Mouse (Mus musculus): ENCODE data around the gene Noxo1. TPM values are rescaled to one million over a fixed set of nuclear protein-coding genes. Genes with fewer than 3 reads are reported as not detected.

Noxo1 gene
- polyA plus RNA-seq, 1 experiment, result 7.3 TPM

DNA sequence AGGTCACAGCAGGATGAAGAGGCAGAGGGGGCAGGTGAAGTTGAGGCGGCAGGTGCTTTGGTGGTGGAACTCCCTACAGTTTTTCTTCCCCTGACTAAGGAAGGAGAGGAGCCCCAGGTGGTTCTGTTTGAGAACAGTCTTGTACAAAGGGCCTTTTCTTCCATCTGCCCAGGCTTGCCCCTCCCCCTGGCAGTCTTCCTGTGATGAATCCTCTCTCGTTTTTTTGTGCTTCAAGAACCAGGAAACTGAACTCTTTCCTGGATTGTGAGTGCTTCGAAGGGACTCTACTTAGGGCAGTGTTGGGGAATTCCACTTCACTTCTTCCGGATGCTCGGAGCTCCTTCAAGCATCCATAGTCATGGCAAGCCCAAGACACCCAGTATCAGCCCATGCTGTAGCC, 2.0 kb downstream of the Noxo1 start:
- WGBS, result 23% methylated on average over 5 of the region's 5 CpGs
- H3K27ac ChIP-seq (ENCODE audit: insufficient read depth, low read length), result no peak overlapping the region
- no peaks in the 10 kb centered on the region for H3K27me3 ChIP-seq (ENCODE audit: control insufficient read depth, insufficient read depth, low read length)
- DNase-seq, result no peak
- H3K4me3 ChIP-seq (replicated peaks; ENCODE audit: insufficient read depth, low read depth, low read length), result no peak overlapping the region
- no peaks in the 10 kb centered on the region for H3K4me1 ChIP-seq (ENCODE audit: control insufficient read depth, insufficient read depth, low read length)
- TF ChIP-seq CTCF (IDR thresholded peaks at IDR 0.05; ENCODE audit: borderline replicate concordance, insufficient read depth, low read depth, low read length) (no peak), POLR2A (IDR thresholded peaks at IDR 0.05; ENCODE audit: borderline replicate concordance, insufficient read depth, low read length) (no peak)

DNA sequence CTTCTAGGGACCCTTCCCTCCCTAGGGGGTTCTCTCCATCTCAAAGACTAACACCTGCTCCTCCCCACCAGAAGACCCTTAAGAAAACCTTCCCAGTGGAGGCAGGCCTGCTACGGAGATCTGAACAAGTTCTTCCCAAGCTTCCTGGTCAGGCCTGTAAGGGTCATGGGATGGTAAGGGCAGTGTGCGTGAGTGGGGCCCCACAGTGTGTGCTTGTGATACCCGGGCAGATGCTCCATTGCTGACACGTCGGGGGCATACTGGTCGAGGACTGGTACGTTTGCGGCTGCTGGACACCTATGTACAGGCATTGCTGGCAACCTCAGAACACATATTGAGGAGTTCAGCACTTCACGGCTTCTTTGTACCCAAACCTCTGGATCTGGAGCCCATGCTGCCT, 2.7 kb downstream of the Noxo1 start:
- TF ChIP-seq POLR2A (IDR thresholded peaks at IDR 0.05; ENCODE audit: borderline replicate concordance, insufficient read depth, low read length), result no peak
- no peak for TF ChIP-seq CTCF (IDR thresholded peaks at IDR 0.05; ENCODE audit: borderline replicate concordance, insufficient read depth, low read depth, low read length)
- no peaks in the 10 kb centered on the region for H3K27me3 ChIP-seq (ENCODE audit: control insufficient read depth, insufficient read depth, low read length)
- WGBS, result 64% methylated on average over 9 of the region's 9 CpGs
- no peak for DNase-seq
- H3K4me3 ChIP-seq (replicated peaks; ENCODE audit: insufficient read depth, low read depth, low read length), result no peak overlapping the region
- no peaks in the 10 kb centered on the region for H3K4me1 ChIP-seq (ENCODE audit: control insufficient read depth, insufficient read depth, low read length)
- H3K27ac ChIP-seq (ENCODE audit: insufficient read depth, low read length), result no peak overlapping the region

DNA sequence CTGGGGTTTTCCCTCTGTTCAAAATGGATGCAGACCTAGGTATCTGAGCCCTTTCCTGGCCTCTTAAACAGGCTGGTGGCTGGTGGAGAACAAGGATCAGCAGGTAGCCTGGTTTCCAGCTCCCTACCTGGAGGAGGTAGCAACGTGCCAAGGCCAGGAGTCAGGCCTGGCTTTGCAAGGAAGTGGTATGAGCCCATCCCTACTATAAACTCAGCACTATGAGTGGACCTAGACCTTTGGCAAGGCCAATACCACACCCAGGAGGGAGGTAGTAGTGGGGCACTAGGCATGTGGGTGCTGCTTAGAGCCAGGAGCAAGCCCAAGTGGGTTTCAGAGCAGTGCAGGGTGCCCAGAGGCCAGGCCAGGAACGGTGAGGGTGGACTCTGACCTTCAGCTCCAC, 3.4 kb downstream of the Noxo1 start:
- no peak for TF ChIP-seq CTCF (IDR thresholded peaks at IDR 0.05; ENCODE audit: borderline replicate concordance, insufficient read depth, low read depth, low read length)
- TF ChIP-seq POLR2A (IDR thresholded peaks at IDR 0.05; ENCODE audit: borderline replicate concordance, insufficient read depth, low read length), result no peak
- DNase-seq, result no peak
- Histone ChIP-seq H3K4me3 (replicated peaks; ENCODE audit: insufficient read depth, low read depth, low read length) (no peak overlapping the region), H3K27me3 (ENCODE audit: control insufficient read depth, insufficient read depth, low read length) (no peaks in the 10 kb centered on the region), H3K4me1 (ENCODE audit: control insufficient read depth, insufficient read depth, low read length) (no peaks in the 10 kb centered on the region), H3K27ac (ENCODE audit: insufficient read depth, low read length) (no peak overlapping the region)
- 74% methylated on average over 2 of the region's 2 CpGs for WGBS

DNA sequence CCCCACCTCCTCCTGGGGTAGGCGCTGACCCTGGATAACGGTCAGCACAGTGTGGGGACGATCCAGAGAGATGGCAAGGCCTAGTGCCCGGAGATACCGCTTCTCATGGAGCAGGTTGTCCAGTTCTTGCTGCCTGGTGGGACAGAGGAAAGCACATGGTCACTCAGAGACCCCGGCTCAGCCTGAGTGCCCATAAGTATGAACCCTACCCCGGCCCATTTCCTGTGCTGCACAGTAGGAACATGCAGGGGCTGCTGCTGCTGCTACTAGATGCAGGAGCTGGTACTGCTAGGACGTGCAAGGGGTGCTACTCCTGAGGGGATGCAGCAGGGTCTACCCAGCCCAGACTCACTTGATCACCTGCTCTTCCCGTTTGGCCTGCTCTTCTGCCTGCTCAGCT, 5.2 kb downstream of the Noxo1 start:
- TF ChIP-seq CTCF (IDR thresholded peaks at IDR 0.05; ENCODE audit: borderline replicate concordance, insufficient read depth, low read depth, low read length) (no peak), POLR2A (IDR thresholded peaks at IDR 0.05; ENCODE audit: borderline replicate concordance, insufficient read depth, low read length) (no peak)
- Histone ChIP-seq H3K27me3 (ENCODE audit: control insufficient read depth, insufficient read depth, low read length) (no peaks in the 10 kb centered on the region), H3K4me3 (replicated peaks; ENCODE audit: insufficient read depth, low read depth, low read length) (no peak overlapping the region), H3K27ac (ENCODE audit: insufficient read depth, low read length) (no peak overlapping the region), H3K4me1 (ENCODE audit: control insufficient read depth, insufficient read depth, low read length) (no peaks in the 10 kb centered on the region)
- whole genome bisulfite sequencing, result 89% methylated on average over 9 of the region's 9 CpGs
- DNase-seq, result no peak

DNA sequence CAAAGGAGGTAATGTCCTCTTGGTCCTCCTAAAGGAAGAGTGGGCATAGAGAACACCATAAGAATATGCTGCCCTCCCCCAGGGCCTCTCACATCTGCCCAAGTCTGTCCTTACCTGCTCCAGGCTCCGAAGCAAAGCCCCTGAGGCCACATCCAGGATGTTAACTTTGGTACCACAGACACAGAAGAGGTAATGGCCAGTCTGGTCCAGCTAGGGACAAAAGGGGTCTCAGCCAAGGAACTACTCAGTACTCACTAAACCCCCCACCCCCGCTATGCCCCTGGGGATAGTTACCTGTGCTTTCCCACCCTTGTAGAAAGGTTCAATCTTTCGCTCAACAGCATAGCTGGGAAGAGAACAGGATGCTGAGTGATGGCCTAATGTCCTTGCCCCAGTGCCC, 9.8 kb downstream of the Noxo1 start:
- H3K4me1 ChIP-seq (ENCODE audit: control insufficient read depth, insufficient read depth, low read length), result no peaks in the 10 kb centered on the region
- no peaks in the 10 kb centered on the region for H3K27me3 ChIP-seq (ENCODE audit: control insufficient read depth, insufficient read depth, low read length)
- H3K4me3 ChIP-seq (replicated peaks; ENCODE audit: insufficient read depth, low read depth, low read length), result no peak overlapping the region
- DNase-seq, result no peak
- TF ChIP-seq CTCF (IDR thresholded peaks at IDR 0.05; ENCODE audit: borderline replicate concordance, insufficient read depth, low read depth, low read length), result no peak
- no peak for TF ChIP-seq POLR2A (IDR thresholded peaks at IDR 0.05; ENCODE audit: borderline replicate concordance, insufficient read depth, low read length)
- WGBS, result 96% methylated on average over 3 of the region's 3 CpGs
- H3K27ac ChIP-seq (ENCODE audit: insufficient read depth, low read length), result no peak overlapping the region

DNA sequence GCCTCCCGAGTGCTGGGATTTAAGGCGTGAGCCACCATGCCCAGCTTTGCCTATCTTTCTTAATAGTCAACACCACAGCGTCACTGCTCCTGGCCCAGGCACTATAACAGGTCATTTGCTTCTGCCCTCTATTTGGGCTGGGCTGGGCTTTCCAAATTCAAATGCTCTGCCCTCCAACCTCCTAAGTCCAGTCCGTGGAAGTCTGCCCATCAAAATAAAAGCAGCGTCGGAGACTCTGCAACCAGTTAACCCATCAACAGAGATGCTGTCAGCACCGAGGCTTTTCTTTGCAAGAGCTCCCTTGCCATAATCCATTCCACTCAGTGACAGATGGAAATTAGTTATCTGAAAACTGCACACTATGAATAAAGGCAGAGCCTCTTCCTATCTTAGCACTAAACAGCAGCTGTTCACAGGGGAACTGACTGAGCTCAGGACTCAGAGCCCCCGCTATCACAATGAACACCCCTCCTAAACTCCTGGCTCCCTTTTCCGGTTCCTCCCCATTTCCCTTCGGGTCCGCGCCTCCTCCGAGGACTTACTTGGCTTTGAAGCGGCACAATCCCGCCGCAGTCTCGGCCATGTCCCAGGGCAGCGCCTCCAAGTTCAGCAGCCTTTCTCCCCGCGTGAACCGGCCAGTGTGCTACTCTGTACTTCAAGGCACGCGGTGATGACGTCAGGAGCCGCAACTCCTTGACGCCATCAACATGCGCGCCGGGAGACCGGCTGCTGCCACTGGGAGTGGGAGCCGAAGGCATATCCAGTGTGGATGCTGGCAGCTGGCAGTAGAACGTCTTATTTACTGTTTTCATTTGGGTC, 11.2 kb downstream of the Noxo1 start, which contains the start of gene Tbl3:
Gene Tbl3, minus strand, starts transcription at position 679 of the 819 bp plus-strand sequence.
- peak; percentile 95 for TF ChIP-seq POLR2A (IDR thresholded peaks at IDR 0.05; ENCODE audit: borderline replicate concordance, insufficient read depth, low read length)
- TF ChIP-seq CTCF (IDR thresholded peaks at IDR 0.05; ENCODE audit: borderline replicate concordance, insufficient read depth, low read depth, low read length), result no peak
- Histone ChIP-seq H3K27me3 (ENCODE audit: control insufficient read depth, insufficient read depth, low read length) (no peaks in the 10 kb centered on the region), H3K27ac (ENCODE audit: insufficient read depth, low read length) (peak within 1 kb of the TSS; percentile 26; the same call in 1 of the 2 replicates), H3K4me3 (replicated peaks; ENCODE audit: insufficient read depth, low read depth, low read length) (peak within 1 kb of the TSS; percentile 82), H3K4me1 (ENCODE audit: control insufficient read depth, insufficient read depth, low read length) (no peaks in the 10 kb centered on the region)
- peak; percentile 94 to 95 for DNase-seq
- 3% methylated on average over 32 of the region's 32 CpGs for WGBS

DNA sequence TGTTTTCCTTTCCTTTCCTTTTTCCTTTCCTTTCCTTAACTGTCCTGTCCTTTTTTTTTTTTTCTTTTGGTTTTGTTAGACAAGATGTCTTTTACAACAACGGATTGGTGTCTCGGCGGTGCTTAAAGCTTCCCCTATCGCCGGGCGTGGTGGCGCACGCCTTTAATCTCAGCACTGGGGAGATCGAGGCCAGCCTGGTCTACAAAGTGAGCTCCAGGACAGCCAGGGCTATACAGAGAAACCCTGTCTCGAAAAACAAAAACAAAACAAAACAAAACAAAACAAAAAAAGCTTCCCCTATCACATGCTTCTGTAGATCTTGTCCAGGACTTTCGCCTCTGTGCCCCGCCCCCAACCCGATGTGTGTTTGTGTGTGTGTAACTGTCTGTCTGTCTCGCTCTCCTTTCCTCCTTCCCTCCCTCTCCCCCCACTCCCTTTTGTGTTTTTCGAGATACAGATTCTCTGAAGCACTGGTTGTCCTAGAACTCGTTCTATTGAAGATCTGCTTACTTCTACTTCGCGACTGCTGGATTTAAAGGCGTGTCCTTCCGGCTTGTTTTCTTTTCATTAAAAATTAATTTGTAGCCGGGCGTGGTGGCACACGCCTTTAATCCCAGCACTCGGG, 11.9 kb downstream of the Noxo1 start:
- Histone ChIP-seq H3K4me3 (replicated peaks; ENCODE audit: insufficient read depth, low read depth, low read length) (peak overlapping the region; percentile 82), H3K27me3 (ENCODE audit: control insufficient read depth, insufficient read depth, low read length) (no peaks in the 10 kb centered on the region), H3K27ac (ENCODE audit: insufficient read depth, low read length) (no peak overlapping the region; the same call in 1 of the 2 replicates), H3K4me1 (ENCODE audit: control insufficient read depth, insufficient read depth, low read length) (no peaks in the 10 kb centered on the region)
- no peak for DNase-seq
- TF ChIP-seq CTCF (IDR thresholded peaks at IDR 0.05; ENCODE audit: borderline replicate concordance, insufficient read depth, low read depth, low read length) (no peak), POLR2A (IDR thresholded peaks at IDR 0.05; ENCODE audit: borderline replicate concordance, insufficient read depth, low read length) (no peak)
- WGBS, result 3% methylated on average over 24 of the region's 24 CpGs

DNA sequence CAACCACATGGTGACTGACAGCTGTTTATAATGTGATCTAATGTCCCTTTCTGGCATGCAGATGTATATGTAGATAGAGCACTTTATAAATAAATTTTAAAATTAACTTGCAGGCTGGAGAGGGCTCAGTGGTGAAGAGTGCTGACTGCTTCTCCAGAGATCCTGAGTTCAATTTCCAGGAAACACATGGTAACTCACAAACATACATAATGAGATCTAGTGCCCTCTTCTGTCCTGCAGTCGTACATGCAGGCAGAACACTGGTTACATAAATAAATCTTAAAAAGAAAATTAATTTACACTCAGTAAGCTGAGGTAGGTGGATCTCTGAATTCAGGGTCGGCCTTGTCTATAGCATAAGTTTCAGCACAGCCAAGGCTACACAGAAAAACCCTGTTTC, 12.6 kb downstream of the Noxo1 start:
- no peak for TF ChIP-seq POLR2A (IDR thresholded peaks at IDR 0.05; ENCODE audit: borderline replicate concordance, insufficient read depth, low read length)
- no peak for TF ChIP-seq CTCF (IDR thresholded peaks at IDR 0.05; ENCODE audit: borderline replicate concordance, insufficient read depth, low read depth, low read length)

More for the DNA sequence above, 12.6 kb downstream of the Noxo1 start:
- 27% methylated on average over 2 of the region's 2 CpGs for WGBS
- Histone ChIP-seq H3K4me3 (replicated peaks; ENCODE audit: insufficient read depth, low read depth, low read length) (no peak overlapping the region), H3K4me1 (ENCODE audit: control insufficient read depth, insufficient read depth, low read length) (no peaks in the 10 kb centered on the region), H3K27me3 (ENCODE audit: control insufficient read depth, insufficient read depth, low read length) (no peaks in the 10 kb centered on the region), H3K27ac (ENCODE audit: insufficient read depth, low read length) (no peak overlapping the region)
- no peak for DNase-seq
